Mouse (Mus musculus): ENCODE results near the gene Hes2.

Gene Hes2

GRCm38 (mm10) chr4:152187142-152187541 is 28.5 kb downstream of the Hes2 start:
- DNase-seq = no peak

GRCm38 (mm10) chr4:152188651-152189050 is 30.0 kb downstream of the Hes2 start:
- no peak for DNase-seq

- no peak for DNase-seq
Observed at GRCm38 (mm10) chr4:152189071-152189470, 30.4 kb downstream of the Hes2 start.

DNA sequence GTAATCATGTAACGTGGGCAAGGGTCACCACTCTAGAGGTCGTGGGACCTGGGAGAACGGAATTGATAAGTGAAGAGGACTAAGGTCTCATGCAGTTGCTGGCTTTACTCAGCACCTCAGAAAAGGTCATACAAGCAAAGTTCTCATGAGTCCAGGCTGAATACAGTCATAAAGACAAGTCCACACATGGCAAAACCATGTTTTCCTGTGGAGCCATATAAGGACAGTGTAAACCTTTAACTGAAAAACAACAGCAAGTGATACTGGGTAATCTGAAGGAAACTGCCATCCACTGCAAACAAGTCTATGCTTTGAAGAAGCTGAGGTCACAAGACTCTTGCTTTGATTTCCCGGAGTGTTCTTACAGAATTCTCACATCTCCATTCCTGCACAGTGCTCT is 31.0 kb downstream of the Hes2 start:
- no peak for DNase-seq

GRCm38 (mm10) chr4:152190096-152190653 is 31.5 kb downstream of the Hes2 start:
- DNase-seq = no peak

- no peak for DNase-seq
Observed at GRCm38 (mm10) chr4:152190701-152191100, 32.0 kb downstream of the Hes2 start.

DNA sequence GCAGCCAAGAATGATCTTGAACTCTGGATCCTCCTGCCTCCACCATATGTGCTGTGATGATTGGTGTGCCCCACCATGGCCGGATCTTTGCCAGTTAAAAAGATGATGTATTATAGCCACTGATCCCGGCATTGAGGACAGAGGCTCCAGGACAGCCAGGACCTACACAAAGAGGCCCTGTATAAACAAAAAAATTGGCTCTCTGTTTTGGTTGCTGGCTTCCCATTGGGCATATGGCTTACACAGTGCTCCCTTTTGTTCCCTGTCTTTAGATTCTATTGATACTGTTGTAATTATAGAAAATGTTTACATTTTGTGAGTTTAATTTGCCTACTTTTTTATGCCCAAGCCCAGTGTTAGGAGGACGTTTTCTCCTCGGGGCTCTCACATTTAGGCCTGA is 33.9 kb downstream of the Hes2 start:
- no peak for DNase-seq

- DNase-seq = no peak
Observed at GRCm38 (mm10) chr4:152194476-152195175, 36.0 kb downstream of the Hes2 start.

DNA sequence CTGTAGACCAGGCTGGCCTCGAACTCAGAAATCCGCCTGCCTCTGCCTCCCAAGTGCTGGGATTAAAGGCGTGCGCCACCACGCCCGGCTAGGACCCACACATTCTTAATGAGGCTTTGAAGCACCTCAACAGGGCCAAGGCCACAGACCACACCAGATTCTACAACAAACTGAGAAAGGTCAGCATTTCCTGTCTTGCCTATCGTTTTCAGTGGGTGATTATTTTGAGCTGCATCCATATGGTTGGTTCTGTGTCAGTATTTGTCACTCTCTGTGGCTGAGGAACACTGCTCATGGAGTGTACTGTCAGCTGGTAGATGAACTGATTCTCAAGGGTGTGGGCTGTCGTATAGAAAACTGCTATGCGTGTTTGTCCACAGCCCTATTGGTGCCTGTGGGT is 37.6 kb downstream of the Hes2 start:
- DNase-seq = no peak

- no peak for DNase-seq
Observed at GRCm38 (mm10) chr4:152197545-152197944, 38.9 kb downstream of the Hes2 start.

DNA sequence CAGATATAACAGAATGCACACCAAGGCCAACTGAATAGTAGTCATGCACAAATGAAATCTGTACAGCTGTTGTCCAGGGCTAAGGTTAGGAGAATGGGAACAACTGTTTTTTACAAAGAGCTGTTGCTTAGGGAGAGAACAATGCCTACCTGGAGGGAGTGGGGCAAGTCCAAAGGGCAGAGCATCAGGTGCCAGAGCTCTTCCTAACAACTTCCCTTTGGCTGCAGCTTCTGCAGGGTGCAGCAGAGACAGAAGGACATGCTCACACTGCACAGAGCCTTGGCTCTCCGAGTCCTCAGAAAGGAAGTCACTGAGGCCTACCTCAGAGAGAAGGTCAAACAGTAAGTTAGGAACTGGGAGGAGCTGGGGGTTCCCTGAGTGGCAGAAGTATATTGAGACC is 41.0 kb downstream of the Hes2 start:
- DNase-seq = no peak

GRCm38 (mm10) chr4:152201492-152201891 is 42.8 kb downstream of the Hes2 start:
- no peak for DNase-seq

DNA sequence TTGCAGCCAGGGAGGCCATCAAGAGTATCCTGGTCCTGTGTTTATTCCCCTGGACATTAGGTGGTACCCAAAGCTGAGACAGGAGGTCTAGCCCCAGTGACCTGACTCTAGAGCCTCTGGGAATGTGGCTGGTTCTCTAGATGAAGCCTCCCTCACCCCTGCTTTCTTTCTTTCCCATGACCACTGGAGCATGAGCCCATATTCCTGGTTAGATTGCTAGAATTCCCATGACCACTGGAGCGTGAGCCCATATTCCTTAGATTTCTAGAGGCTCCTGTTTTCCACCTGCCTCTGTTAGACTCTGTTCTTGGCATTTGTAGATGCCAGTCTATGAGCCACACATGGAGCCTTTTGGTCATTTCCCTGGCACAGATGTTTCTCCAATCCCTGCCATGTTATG is 43.8 kb downstream of the Hes2 start:
- no peak for DNase-seq

GRCm38 (mm10) chr4:152202905-152203304 is 44.2 kb downstream of the Hes2 start:
- no peak for DNase-seq

- DNase-seq = no peak
Observed at GRCm38 (mm10) chr4:152204663-152205062, 46.0 kb downstream of the Hes2 start.

DNA sequence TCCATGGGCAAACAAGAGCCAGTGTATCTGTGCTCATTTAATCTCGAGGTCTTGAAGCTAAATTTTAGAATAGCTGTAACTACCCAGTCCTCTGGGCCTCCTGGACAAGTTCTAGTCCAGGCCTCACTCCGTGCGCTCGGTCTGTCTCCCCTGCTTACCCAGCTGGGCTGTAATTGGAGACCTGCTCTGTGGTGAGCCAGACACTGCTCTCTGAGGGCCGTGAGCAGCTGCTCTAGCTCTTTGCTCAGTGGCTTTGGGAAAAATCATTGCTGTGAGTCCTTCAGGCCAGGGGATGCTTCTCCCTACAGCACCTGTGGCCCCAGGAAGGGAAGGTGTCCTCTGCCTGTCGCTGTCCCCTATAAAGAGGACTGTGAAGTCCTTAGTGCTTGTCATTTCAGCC is 47.5 kb downstream of the Hes2 start:
- DNase-seq = no peak

GRCm38 (mm10) chr4:152209623-152210022 is 51.0 kb downstream of the Hes2 start:
- no peak for DNase-seq
